Mouse (Mus musculus) bone marrow, adult 2 months (tissue): ENCODE measurements around the gene Polr2b.

Experiments used
- CTCF ChIP-seq: fragments of 200-500 bp; IDR thresholded peaks from 2 replicates; pipeline ENCODE4 v1.5.1; 2011; ENCODE audit warnings: low read length, control low read depth; ENCODE audit not compliant: control insufficient read depth, insufficient read depth
- POLR2A ChIP-seq: fragments of 200-500 bp; IDR thresholded peaks from 2 replicates; pipeline ENCODE4 v1.6.1; 2011; ENCODE audit warnings: low read depth, mild to moderate bottlenecking, control low read depth, low read length, borderline replicate concordance; ENCODE audit not compliant: control insufficient read depth

- TF ChIP-seq POLR2A (peak; percentile 3; the same call in 1 of the 2 replicates), CTCF (no peak)
Observed at GRCm38 (mm10) chr5:77265671-77266065, 44.3 kb upstream of the Polr2b start.
